Mouse (Mus musculus) fibroblast of lung, adult 2 months (primary cell): ENCODE results near the gene Spx.
A peak's percentile ranks its signal among the peaks of the same experiment; 100 is the strongest.

ENCODE experiments used
- DNase-seq: peaks from one replicate; pipeline ENCODE4 v3.0.0-alpha.2; 2011; ENCODE audit warnings: low read depth

Spx gene

DNA sequence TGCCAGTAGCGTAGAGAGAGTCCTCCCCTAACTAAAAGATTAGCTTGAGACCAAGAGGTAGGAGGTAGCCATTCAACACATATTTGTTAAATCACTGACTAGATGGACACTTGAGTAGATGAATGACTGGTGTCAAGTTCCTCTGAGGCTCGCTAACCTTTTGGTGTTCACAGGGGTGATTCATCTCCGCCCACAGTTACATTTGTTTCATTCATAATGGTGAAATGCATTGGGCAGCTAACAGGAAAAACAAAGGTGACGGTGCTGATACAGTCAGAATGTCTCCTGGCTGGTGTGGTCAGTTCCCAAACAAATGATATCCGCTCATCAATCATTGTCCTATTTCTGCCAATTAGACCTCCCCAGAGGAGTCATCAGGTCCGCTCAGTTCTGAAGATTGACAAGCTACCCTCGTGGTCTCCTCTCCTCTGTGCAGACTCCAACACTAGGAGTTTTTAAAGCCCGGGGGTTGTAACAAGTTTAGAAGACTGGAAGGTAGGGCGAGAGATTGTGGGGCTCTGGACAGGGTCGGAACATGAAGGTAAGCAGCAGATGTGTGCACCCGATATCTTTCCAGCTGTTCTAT lies at the start of gene Spx:
Gene Spx, plus strand, starts transcription at position 536 of the 586 bp plus-strand sequence.
- no peak for DNase-seq

DNA sequence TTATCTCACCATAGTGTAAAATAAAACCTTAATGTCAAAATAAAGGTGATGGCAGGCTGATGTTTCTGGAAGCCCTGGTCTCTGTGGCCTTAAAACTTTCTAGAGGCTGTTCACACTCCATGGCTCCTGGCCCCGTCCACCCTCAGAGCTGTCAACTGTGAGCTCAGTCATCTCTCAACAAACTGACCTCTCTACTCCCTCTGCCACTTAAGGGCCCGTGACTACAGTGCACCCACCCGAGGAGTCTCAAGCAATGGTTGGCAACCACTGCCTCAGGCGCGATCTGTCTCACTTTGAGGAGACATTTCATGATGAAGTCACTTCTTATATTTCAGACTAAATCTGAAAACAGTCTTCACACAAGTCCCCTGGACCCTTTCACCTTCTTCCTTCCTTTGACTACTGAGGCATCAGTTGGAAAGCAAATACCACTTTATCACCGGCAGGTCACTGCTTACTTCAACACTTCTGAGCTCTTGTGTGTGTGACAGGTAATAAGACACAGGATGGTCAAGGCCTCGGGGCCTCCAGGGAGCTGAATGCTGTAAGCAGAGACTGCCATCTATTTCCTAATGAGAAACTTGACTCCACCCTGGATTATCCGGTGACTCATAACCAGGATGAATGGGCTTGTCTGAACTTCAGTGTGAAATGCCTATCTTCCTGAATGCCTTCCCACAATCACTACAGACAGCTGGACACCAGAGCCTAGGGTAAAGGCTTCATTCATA lies 47.3 kb upstream of the Spx start:
- DNase-seq, result no peak

DNA sequence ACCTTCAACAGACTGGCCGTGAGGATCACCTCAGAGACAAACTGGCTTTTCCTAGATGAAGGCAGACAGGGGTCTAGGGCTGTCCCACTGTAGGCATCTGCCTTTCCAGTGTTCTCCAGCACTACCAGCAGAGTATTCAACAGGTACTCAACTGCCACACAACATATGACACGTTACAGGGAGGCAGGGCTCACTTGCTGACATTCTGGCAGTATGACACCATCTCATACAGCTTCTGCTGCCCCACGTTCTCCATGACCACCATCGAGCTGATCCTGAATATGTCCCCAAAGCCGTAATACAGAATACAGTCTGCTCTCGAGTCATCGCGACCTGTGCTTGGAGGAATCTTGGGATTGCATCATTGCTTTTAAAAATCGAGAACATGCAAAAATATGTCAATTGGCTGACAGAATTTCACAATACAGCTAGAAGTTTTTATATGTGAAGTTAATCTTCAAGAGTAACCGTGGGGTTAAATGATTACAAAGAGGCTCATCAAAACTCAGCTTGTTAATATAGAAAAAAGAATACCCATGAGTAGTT lies 46.7 kb upstream of the Spx start:
- no peak for DNase-seq

DNA sequence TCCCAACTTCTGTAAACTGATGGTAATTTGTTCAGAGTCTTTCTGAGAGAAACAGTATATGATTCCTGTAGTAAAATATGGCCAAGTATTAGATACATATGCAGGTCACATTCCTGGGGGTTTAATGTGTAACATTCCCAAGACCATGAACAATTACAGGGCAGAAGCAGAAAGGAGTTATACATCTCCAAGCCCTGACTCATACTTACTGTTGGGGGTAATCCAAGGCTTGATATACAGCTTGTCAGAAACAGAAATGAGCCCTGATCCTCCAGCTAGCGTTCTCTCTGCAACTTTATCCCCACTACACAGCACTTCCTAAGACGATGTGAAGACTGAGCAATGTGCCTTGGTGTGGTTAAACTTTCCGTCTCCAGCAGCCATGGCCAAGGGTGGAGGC lies 45.7 kb upstream of the Spx start:
- no peak for DNase-seq

DNA sequence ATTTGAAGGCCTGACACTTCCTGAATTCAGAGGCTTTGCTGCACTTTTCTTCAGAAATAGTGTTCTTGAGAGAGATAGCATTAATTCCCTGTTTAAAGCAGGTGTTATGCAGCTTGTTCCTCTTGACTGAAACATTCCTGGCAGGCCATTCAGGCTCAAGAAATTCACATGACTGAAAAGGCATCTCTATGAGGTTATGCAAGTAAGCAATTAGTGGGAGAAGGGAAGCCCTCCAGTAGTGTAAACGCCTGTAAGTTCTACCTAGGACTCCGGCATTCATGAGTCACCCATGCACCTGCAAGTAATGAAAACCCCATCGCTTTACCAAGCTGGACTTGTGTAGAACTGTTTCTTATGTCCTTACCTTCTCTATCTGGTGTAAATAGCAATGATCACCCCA lies 43.7 kb upstream of the Spx start:
- DNase-seq, result no peak

DNA sequence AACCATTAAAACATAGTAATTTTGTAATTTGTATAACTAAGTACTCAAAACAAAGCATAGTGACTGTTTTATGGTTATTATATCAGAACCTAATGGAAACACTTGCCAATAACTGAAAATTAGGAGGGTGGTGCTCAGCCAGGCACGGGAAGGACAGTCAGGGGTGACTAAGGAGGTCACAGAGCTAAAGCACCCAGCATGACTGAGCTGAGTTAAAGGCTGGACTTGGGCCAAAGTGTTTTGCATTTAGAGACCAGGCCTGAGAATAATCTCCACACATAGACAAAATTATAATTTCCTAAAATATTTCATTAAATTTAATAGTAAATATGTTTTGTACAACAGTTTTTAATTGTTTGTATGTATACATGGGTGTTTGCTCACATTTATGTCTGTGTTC lies 36.2 kb upstream of the Spx start:
- DNase-seq, result no peak

DNA sequence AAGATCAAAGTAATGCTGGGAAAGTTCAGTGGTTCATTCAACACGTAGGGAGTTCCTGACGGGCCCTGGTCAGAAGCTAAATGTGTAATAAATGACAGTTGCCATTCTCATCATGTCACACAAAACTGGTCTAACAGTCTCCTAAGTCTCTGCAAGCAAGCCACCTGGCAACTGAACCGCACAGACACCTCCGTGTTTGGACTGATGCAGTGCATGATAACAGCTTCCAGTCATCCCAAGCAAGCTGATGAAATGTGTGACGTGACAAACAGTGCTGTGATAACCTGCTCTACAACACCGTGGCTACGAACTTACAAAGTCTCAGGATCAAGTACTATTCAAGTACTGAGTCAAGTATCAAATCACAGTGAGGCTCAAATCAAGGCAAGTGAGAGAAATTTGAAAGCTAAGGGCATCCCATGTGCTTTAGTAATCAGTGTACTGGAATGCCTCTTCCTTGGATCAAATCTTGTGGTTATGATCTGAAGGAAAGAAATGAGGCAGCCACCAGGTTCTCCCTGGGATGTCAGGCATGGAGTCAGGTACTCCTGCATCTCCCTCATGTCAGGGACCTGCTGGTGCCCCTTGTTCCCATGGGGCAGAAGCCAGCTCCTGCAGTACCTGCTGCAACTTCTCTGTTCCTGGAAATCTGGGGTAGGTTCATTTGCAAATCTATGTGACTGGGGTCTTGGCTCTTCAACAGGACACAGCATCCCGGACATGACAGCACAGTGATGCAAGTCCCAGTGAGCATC lies 34.5 kb upstream of the Spx start:
- no peak for DNase-seq

DNA sequence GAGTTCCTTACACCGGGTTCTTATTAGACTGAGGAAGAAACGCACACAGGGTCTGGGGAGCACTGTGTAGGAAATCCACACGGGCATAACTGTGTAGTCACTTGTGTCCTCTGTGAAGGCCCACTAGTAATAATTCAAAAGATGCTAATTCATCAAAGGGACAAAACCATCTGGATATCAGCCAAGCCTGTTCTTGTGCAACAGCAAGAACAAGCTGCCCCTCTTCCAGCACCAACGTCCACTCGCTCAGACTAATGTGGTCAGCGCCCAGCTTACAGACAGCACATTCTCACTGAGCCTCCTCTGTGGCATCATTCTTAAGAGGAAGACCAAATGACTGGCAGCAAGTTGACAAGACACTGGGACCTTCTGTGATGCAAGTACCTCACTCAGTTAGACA lies 33.3 kb upstream of the Spx start:
- no peak for DNase-seq

DNA sequence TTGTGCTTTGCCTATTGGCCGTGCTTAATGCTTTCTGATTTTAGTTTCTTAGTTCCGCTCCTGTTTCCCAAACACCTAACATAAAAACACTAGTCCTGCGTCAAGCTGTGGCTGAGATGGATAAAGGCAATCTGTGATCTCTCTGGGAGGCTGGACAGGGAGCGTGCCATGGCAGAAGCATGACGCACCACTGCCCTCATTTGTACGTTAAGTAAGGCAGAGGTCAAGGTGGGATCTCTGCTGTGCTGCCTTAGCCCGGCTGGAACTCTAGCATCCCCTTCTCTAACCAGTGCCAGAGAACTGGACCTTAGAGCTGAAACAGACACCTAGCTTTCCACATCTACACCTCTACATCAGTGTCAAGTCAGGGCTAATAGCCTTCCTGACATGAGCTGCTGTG lies 31.6 kb upstream of the Spx start:
- no peak for DNase-seq

DNA sequence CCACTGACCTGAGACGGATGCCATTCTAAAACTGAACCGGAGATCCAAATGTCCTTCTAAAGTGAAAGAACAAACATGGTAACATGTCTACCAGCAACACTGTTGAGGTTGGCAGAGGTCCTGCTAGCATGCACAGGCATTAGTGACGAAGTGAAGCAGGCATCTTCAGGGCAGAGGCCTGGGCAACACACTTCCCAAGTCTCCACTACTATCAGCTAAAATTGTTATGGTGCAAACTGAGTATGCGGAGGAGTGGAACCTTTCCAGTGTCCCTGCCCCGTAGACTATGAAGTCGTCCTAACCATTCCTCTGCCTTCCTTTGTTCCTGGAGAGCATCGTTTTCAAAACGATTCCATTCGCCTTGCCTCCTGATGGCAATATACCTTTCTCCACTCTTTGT lies 28.7 kb upstream of the Spx start:
- no peak for DNase-seq

DNA sequence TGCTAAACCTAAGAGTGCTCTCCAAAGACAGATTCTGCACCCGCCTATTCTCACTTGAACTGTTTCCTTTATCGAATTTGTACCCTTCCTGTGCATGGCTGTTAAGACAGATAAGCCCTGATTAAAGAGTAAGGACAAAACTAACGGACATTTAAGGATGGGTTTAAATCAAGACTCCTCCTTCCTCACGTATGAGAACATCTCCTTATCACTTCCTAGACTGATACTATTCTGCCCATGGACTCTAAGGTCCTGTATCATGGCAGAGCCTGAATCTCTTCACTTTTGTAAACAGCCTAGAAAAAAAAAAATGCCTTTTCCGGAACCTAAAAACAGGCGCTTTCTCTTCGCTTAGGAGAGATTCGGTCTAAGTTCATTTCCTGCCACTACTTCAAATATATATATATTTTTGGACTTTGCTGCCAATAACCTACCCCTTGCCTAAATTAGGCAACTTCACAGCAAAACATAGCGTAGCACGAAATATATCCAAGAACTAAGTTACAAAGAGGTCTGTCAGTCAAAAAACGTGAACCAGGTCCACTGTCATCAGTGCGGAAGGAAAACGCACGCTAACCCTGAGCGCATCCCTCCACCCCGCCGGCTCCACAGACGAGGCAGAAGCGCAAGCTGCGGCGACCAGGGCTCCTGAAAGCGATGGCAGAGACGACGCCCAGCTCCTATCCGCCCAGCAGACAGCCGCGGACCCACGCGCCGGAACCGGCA lies 26.8 kb upstream of the Spx start:
- DNase-seq, result no peak

DNA sequence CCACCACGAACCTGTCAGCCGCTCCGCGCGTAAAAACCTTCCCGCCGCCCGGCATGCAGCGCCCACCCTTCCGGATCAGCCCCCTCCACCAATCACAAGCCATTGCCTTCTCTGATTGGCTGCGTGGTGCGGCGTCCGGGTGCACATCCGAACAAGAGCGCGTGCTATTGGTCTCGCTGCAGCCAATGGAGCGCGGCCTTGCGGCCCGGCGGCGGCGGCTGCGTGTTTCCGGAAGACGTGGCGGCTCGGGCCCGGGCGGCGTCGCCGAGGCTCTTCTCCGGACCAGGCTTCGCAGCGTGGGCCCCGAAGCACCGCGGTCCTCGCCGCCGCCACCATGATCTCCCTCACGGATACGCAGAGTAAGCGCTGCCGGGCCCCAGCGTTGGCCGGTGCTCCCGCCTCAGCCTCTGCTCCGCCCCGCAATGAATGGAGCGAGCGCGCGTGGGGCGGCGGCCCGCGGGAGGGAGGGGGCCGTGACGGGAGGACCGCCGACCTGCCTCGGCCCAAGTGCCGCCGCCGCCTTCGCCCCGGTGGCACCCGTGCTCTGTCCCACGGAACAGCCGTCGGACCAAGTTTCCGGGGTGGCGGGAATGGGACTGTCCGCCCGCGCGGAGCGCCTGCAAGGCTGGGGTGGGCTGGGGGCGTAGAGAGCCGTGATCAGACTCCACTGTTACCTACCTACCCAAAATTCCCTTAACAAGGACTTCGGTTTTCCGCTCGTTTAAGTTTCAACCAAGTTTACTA lies 26.1 kb upstream of the Spx start, which contains the start of the genes Recql and Golt1b:
Gene Recql, minus strand, starts transcription at position 77 of the 744 bp plus-strand sequence.
Gene Golt1b, plus strand, starts transcription at position 211 of the 744 bp plus-strand sequence.
- peak; percentile 93 for DNase-seq

DNA sequence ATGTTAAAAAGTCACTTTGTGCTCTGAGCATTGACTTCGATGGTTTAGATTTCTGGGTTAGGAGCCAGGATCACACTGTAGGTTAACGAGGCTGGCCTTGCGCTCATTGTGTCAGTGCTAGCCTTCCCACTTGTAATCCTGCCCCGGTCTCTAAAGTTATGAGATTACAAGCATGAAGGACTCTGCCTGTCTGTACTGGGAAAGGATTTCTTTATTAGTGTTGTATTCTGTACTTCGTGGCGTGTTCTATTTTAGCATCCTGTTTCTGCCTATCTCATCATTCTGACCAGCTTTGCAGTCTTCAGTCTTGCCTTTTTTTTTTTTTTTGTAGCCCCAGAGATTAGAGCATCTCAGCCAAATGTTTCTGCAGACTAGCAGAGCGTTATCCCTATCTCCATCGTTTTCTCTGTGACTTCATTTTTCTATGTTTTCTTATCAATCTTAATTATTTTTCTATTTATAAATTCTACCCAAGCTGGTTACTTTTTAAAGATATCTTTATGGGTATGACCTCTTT lies 25.4 kb upstream of the Spx start:
- DNase-seq, result no peak

DNA sequence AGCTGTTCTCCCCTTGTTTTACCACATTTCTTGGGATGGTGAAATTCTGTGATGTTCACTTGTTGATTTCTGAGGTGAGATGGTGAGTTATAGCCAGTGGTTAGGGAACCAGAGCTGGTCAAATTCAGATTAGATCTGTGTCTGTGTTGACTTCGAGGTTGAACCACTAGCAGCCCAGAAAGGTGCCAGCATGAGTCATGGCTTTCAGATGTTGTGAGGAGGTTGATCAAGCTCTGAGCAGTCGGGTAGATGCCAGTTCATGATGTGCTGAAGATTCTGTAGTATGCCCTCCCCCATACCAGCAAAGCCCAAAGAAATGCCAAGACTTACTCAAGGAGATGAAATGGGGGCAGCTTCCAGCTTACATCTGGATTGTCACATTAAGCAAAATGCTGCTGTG lies 24.1 kb upstream of the Spx start:
- DNase-seq, result no peak

DNA sequence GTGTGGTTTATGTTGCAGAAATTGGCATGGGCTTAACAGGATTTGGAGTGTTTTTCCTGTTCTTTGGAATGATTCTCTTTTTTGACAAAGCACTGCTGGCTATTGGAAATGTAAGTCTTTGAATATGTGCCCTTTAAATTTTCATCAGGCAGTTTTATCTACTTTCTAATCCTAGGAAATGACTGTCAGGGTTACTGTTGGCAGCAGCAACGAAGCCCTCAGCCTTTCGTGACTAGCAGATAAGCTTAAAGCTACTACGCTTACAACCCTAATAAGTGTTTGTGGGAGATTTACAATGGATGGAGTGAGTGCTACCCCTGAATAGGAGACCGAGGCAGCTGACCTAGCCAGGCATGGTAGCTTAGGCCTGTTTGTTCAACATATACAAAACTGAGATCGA lies 20.9 kb upstream of the Spx start:
- DNase-seq, result no peak

DNA sequence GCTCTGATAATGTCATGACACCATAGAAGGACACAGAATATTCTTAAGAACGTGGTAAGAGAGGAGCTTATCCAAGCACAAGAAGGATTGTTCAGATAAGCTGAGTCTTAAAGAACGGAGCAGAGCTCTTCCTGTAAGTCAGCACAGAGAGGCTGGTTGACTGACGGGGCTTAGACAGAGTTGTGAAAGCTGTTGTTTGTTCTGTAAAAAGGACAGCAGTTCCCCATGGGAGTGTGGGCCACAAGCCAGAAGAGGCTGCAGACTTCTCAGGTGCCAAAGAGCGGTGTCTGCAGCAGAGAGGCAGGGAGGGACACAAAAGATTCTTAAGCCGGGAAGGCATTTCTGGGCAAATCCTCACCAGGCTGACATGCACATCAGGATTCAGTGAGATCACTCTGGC lies 18.6 kb upstream of the Spx start:
- no peak for DNase-seq

DNA sequence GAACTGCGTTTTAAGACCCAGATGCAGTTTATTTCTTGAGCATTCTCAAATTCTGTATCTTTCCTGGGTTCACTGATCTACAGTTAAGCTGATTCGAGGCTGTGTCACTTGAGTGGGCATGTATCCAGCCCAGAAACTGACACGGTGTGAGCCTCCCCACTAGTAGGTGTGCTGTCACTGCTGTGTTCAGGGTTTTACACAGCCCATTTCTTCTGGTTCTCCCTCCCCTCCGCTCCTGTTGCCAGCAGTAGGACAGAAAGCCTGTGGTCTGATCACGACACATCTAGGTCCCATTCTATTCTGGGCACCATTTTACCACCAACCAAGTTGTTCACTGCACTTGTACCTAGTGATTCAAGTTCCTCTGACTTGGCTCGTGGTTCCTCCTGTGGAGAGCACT lies 17.5 kb upstream of the Spx start:
- DNase-seq, result no peak

DNA sequence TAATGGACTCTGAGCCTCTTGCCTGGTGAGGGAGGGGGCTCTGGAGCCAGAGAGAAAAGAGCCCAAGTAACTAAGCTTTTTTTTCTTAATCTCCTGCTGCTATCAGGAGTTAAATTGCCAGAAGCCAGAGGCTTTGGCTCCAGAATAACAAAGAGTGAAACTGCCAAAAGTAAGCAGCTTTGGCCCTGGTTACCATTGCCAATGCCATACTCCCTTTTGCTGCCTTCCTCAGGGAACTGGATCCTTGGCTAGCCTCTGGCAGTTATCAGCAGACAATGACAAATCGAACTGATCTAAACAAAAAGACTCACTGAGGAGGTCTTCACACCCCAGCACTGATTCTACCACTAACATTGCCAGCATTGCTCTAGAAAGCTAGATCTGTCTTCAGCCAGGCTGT lies 2.1 kb upstream of the Spx start:
- no peak for DNase-seq

DNA sequence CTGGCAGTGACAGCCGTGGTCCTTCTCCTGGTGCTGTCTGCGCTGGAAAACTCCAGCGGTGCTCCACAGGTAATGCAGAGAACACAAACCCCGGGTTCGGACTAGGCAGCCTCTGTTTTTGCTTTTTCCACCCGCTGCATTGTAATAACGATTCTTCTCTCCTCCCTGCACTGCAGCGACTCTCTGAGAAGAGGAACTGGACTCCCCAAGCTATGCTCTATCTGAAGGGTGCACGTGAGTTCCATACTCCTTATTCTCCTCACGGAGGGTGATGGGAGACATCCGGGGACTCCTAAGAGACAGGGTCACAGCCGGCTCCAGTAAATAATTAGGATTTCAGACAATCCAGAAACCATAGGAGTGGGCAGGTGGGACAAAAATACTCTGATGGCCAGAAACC lies 604 bp downstream of the Spx start:
- no peak for DNase-seq

DNA sequence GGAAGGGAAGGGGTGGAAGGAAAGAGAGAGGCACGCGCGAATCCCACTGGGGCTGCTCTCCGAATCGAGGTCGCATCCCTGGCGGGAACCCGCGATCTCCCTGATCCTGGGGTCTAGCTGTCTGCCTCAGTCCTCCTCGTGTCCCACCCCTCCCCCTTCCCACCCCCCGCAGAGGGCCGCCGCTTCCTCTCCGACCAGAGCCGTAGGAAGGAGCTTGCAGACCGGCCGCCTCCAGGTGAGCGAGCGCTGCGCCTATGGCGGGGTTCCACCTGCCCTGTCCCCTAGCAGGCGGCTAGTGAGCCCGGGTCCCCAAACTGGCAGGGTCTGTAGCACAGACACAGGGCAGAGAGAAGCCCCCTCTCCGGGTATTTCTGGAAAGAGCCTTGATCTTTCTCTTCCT lies 1.4 kb downstream of the Spx start:
- no peak for DNase-seq

DNA sequence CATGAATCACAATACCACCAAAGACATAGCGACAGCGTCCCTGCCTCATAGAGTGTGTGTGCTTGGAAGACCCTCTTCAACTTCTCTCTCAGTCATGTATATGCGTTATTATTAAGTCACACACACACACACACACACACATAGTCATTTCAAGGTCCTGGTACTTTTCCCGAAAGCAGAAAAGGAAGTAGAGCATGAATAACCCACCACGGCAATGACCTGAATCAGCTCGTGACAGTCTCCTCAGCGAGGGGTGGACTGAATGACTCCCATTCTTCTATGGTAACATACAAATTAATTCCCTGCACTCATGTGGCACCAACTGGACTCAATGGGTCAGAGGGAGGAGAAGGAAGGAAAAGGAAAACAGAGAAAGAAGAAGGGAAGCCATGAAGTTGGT lies 11.7 kb downstream of the Spx start:
- no peak for DNase-seq
